Mouse (Mus musculus): Measurements from ENCODE around the gene Esr1.

- no peak for TF ChIP-seq CTCF (IDR thresholded peaks at IDR 0.05; ENCODE audit: insufficient read depth, low read length)
- no peak for TF ChIP-seq POLR2A (IDR thresholded peaks at IDR 0.05; ENCODE audit: borderline replicate concordance, extremely low read depth, low read depth, low read length)
These were observed 299.1 kb downstream of the Esr1 start for GRCm38 (mm10) chr10:4910451-4910850.
